Mouse (Mus musculus) cerebellum, adult 2 months (tissue): ENCODE data around the gene Kbtbd4. TPM values are rescaled to one million over a fixed set of nuclear protein-coding genes. Genes with fewer than 3 reads are reported as not detected.

ENCODE experiments used
- DNase-seq, 2 experiments: peaks; one replicate each; pipeline ENCODE4 v3.0.0; 2021
- H3K27ac ChIP-seq: fragments of 200-500 bp; 2 replicates; pipeline ENCODE4 v1.5.1; 2012; ENCODE audit warnings: low read length, control low read depth, inconsistent platforms; ENCODE audit not compliant: insufficient read depth
- H3K27me3 ChIP-seq: fragments of 200-500 bp; 2 replicates; pipeline ENCODE4 v1.6.1; 2012; ENCODE audit warnings: inconsistent platforms, mild to moderate bottlenecking, low read length, moderate library complexity; ENCODE audit not compliant: control insufficient read depth, insufficient read depth
- H3K4me1 ChIP-seq: fragments of 200-500 bp; 2 replicates; pipeline ENCODE4 v1.6.1; 2011; ENCODE audit warnings: low read length; ENCODE audit not compliant: control insufficient read depth, insufficient read depth
- H3K4me3 ChIP-seq: fragments of 200-500 bp; replicated peaks from 2 replicates; pipeline ENCODE3; 2011; ENCODE audit warnings: mild to moderate bottlenecking, low read depth, low read length, control low read depth; ENCODE audit not compliant: insufficient read depth
- CTCF ChIP-seq: fragments of 200-500 bp; IDR thresholded peaks from 2 replicates; pipeline ENCODE4 v1.5.1; 2011; ENCODE audit warnings: low read depth, mild to moderate bottlenecking, control low read depth, low read length, moderate library complexity, borderline replicate concordance; ENCODE audit not compliant: insufficient read depth
- POLR2A ChIP-seq: fragments of 200-500 bp; IDR thresholded peaks from 2 replicates; pipeline ENCODE4 v1.6.1; 2011; ENCODE audit warnings: low read length, control low read depth, borderline replicate concordance; ENCODE audit not compliant: insufficient read depth
- WGBS: fragments of 180-500 bp; shearing (Covaris S2); methylation state at CpG from one replicate; pipeline ENCODE4 v1.1.7; 2018; 5-methylcytosine and 5-hydroxymethylcytosine counted together
- polyA plus RNA-seq: library from polyadenylated mRNA; depleted of rRNA; stranded (reverse); fragments of >200 nt; gene quantifications from 2 replicates; pipeline ENCODE4 v1.2.3, GENCODE M21; 2012

Gene Kbtbd4
- polyA plus RNA-seq, 1 experiment: 33.7 TPM

DNA sequence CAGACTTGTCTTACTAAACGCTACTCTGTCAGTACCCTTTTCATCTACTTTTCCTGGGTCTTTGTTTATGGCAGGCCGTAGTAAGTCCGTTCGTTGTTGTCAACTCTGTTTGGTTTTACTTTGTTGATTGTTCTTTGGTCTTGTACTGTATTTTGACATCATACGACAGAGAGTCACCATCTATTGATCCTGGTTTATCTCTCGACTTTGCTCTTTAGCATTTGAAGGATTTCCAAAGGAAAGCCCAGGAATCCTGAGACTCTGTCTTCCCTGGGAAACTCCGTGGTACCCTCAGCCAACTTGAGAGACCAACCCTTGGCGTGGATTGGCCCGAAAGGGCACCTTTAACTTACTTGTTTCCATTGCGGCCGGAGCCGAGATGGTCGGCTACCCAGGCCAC lies 24.0 kb downstream of the Kbtbd4 start:
- Histone ChIP-seq H3K4me1 (no peaks in the 10 kb centered on the region), H3K4me3 (no peak overlapping the region), H3K27me3 (no peaks in the 10 kb centered on the region), H3K27ac (no peak overlapping the region)
- WGBS: 87% methylated on average over 13 of the region's 13 CpGs
- no peak for DNase-seq
- TF ChIP-seq CTCF (no peak), POLR2A (no peak)

- TF ChIP-seq POLR2A (no peak), CTCF (no peak)
- WGBS: 90% methylated on average over 8 of the region's 8 CpGs
- no peaks in the 10 kb centered on the region for H3K27me3 ChIP-seq
- DNase-seq: no peak
- H3K4me1 ChIP-seq: no peaks in the 10 kb centered on the region
- no peak overlapping the region for H3K4me3 ChIP-seq
- H3K27ac ChIP-seq: no peak overlapping the region
Observed at GRCm38 (mm10) chr2:90931829-90932228, 27.3 kb downstream of the Kbtbd4 start.

DNA sequence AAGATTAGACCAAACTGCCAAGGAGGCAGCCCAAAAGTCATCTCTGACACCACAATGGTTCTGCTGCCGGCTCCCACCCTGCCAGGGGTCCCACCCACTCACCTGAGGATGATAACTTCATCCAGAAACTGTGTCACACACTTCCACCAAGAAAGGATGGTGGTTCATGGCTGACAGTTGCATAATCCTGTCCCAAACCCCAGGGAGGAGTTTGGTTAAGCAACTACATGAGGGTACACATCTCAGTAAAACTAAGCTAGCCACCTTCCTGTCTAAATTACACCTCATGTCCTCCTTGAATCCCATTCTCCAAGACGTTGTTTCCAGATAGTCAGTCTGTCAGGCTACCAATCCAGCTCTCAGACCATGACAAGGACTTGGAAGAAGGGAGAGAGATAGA lies 27.7 kb downstream of the Kbtbd4 start:
- TF ChIP-seq POLR2A (no peak), CTCF (no peak)
- Histone ChIP-seq H3K4me3 (no peak overlapping the region), H3K27ac (no peak overlapping the region), H3K4me1 (no peaks in the 10 kb centered on the region), H3K27me3 (no peaks in the 10 kb centered on the region)
- WGBS: 66% methylated on average over 2 of the region's 2 CpGs
- no peak for DNase-seq

DNA sequence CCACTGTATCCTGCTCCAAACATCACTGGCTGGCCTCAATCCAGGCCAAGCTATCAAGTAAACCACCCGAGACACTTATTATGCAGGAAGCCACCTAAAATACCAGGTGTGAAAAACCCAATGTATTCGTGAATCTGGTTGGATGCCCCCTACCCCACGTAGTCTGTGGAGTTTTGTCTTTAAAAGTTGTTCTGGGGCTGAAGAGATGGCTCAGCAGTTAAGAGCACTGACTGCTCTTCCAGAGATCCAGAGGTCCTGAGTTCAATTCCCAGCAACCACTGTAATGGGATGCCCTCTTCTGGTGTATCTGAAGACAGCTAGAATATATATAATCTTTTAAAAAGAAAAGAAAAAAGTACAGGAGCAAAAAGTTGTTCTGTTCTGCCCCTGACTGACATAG lies 33.8 kb downstream of the Kbtbd4 start:
- no peak for DNase-seq
- no peak overlapping the region for H3K4me3 ChIP-seq
- H3K27ac ChIP-seq: no peak overlapping the region
- no peaks in the 10 kb centered on the region for H3K27me3 ChIP-seq
- TF ChIP-seq CTCF: no peak
- TF ChIP-seq POLR2A: no peak
- no peaks in the 10 kb centered on the region; the same call in 1 of the 2 replicates for H3K4me1 ChIP-seq
- 73% methylated on average over 3 of the region's 3 CpGs for WGBS

- DNase-seq: no peak
- Histone ChIP-seq H3K27me3 (no peaks in the 10 kb centered on the region), H3K4me3 (peak overlapping the region; percentile 62), H3K4me1 (no peaks in the 10 kb centered on the region; the same call in 1 of the 2 replicates), H3K27ac (peak overlapping the region; percentile 49)
- 35% methylated on average over 8 of the region's 8 CpGs for WGBS
- TF ChIP-seq CTCF (no peak), POLR2A (no peak)
Observed at GRCm38 (mm10) chr2:90939750-90940149, 35.2 kb downstream of the Kbtbd4 start.

- no peaks in the 10 kb centered on the region for H3K27me3 ChIP-seq
- no peaks in the 10 kb centered on the region; the same call in 1 of the 2 replicates for H3K4me1 ChIP-seq
- peak within 1 kb of the TSS; percentile 97 for H3K4me3 ChIP-seq
- peak within 1 kb of the TSS; percentile 93 for H3K27ac ChIP-seq
- TF ChIP-seq CTCF: peak; percentile 49; the same call in 1 of the 2 replicates
- TF ChIP-seq POLR2A: peak; percentile 50
- WGBS: under 1% methylated on average over 112 of the region's 113 CpGs
- DNase-seq: peak; percentile 86 to 87
Observed at GRCm38 (mm10) chr2:90940233-90941229, 36.0 kb downstream of the Kbtbd4 start, which contains the start of gene Celf1. TSS of gene Celf1 (plus strand) at chr2:90940382.

GRCm38 (mm10) chr2:90941744-90942143 lies 37.2 kb downstream of the Kbtbd4 start:
- no peak overlapping the region for H3K27ac ChIP-seq

More at GRCm38 (mm10) chr2:90941744-90942143, 37.2 kb downstream of the Kbtbd4 start:
- WGBS: 4% methylated on average over 2 of the region's 2 CpGs
- peak overlapping the region; percentile 97 for H3K4me3 ChIP-seq
- H3K27me3 ChIP-seq: no peaks in the 10 kb centered on the region
- DNase-seq: no peak
- TF ChIP-seq CTCF (no peak), POLR2A (no peak)
- H3K4me1 ChIP-seq: no peaks in the 10 kb centered on the region; the same call in 1 of the 2 replicates
